Mouse (Mus musculus) liver, embryonic 11.5 days (tissue): Measurements from ENCODE around the gene Tns3. TPM values are rescaled to one million over a fixed set of nuclear protein-coding genes. Genes with fewer than 3 reads are reported as not detected.

ENCODE experiments used
- ATAC-seq: fragments of 200-750 bp; cut with Nextera tagmentation; replicated peaks from 2 replicates; pipeline ENCODE4 v1.8.0; 2017; ENCODE audit warnings: moderate number of reproducible peaks, mild to moderate bottlenecking, moderate TSS enrichment, moderate library complexity; ENCODE audit not compliant: low FRiP score
- DNase-seq: peaks from one replicate; pipeline ENCODE4 v3.0.0-alpha.2; 2017; ENCODE audit warnings: low spot score
- H3K27ac ChIP-seq: fragments of 300-500 bp; sonication (generic); 2 replicates; pipeline ENCODE4 v1.5.1; 2014; ENCODE audit warnings: mild to moderate bottlenecking, low read depth, low read length, control low read depth
- H3K27me3 ChIP-seq: fragments of 300-500 bp; sonication (generic); replicated peaks from 2 replicates; pipeline ENCODE4 v1.6.1; 2014; ENCODE audit warnings: low read length, mixed read lengths; ENCODE audit not compliant: control insufficient read depth, insufficient read depth
- H3K36me3 ChIP-seq: fragments of 300-500 bp; sonication (generic); 2 replicates; pipeline ENCODE4 v1.6.1; 2014; ENCODE audit warnings: mild to moderate bottlenecking, low read length, moderate library complexity, mixed read lengths; ENCODE audit not compliant: control insufficient read depth, insufficient read depth
- H3K4me1 ChIP-seq: fragments of 300-500 bp; sonication (generic); replicated peaks from 2 replicates; pipeline ENCODE4 v1.6.1; 2014; ENCODE audit warnings: low read length, mixed read lengths; ENCODE audit not compliant: control insufficient read depth, insufficient read depth
- H3K4me2 ChIP-seq: fragments of 300-500 bp; sonication (generic); 2 replicates; pipeline ENCODE4 v1.6.1; 2014; ENCODE audit warnings: mild to moderate bottlenecking, control low read depth, moderate library complexity
- H3K4me3 ChIP-seq: fragments of 300-500 bp; sonication (generic); 2 replicates; pipeline ENCODE4 v1.5.1; 2014; ENCODE audit warnings: low read depth, low read length, control low read depth
- H3K9ac ChIP-seq: fragments of 300-500 bp; sonication (generic); 2 replicates; pipeline ENCODE4 v1.6.1; 2014; ENCODE audit warnings: low read depth, low read length, control low read depth
- H3K9me3 ChIP-seq: fragments of 300-500 bp; sonication (generic); 2 replicates; pipeline ENCODE4 v1.6.1; 2016; ENCODE audit warnings: low read length, inconsistent platforms, mixed read lengths; ENCODE audit not compliant: control insufficient read depth
- WGBS: fragments of 180-500 bp; shearing (Covaris S2); extraction: QIAGEN DNeasy Blood & Tissue Kit; methylation state at CpG from one replicate; pipeline ENCODE4 v1.1.7; 2014; 5-methylcytosine and 5-hydroxymethylcytosine counted together
- polyA plus RNA-seq: library from polyadenylated mRNA; unstranded; fragments of >200 nt; fragmentation: Nextera tagmentation; extraction: Ambion mirVana; gene quantifications from 2 replicates; pipeline ENCODE4 v1.2.1, GENCODE M21; 2014

Tns3 gene
- polyA plus RNA-seq, 1 experiment from 2014 or later: 9.8 TPM

- ATAC-seq (no peak), DNase-seq (no peak)
- Histone ChIP-seq H3K4me3 (no peak overlapping the region), H3K27me3 (no peaks in the 10 kb centered on the region), H3K9ac (no peak overlapping the region), H3K4me1 (0 out of 2 replicates have a peak, but pooled peaks cover 2% of the 10 kb centered on the region), H3K27ac (no peak overlapping the region), H3K9me3 (no peaks in the 10 kb centered on the region), H3K4me2 (no peak overlapping the region), H3K36me3 (no peaks in the 10 kb centered on the region)
- 81% methylated on average over 3 of the region's 3 CpGs for WGBS
Observed at GRCm38 (mm10) chr11:8645609-8646008, 18.7 kb downstream of the Tns3 start.

GRCm38 (mm10) chr11:8644272-8644671, 20.1 kb downstream of the Tns3 start:
- H3K4me1 ChIP-seq: 0 out of 2 replicates have a peak, but pooled peaks cover 2% of the 10 kb centered on the region
- no peak overlapping the region for H3K27ac ChIP-seq
- H3K36me3 ChIP-seq: no peaks in the 10 kb centered on the region
- no peaks in the 10 kb centered on the region for H3K27me3 ChIP-seq
- no peaks in the 10 kb centered on the region for H3K9me3 ChIP-seq
- DNase-seq (no peak), ATAC-seq (no peak)
- no peak overlapping the region for H3K4me3 ChIP-seq
- 78% methylated on average over 2 of the region's 2 CpGs for WGBS
- no peak overlapping the region for H3K4me2 ChIP-seq
- no peak overlapping the region for H3K9ac ChIP-seq

GRCm38 (mm10) chr11:8641634-8642277, 22.6 kb downstream of the Tns3 start:
- Histone ChIP-seq H3K4me2 (no peak overlapping the region), H3K36me3 (no peaks in the 10 kb centered on the region), H3K4me3 (no peak overlapping the region), H3K4me1 (peaks cover 25% of the 10 kb centered on the region), H3K27ac (no peak overlapping the region), H3K27me3 (no peaks in the 10 kb centered on the region), H3K9me3 (no peaks in the 10 kb centered on the region), H3K9ac (no peak overlapping the region)
- DNase-seq (no peak), ATAC-seq (no peak)
- 39% methylated on average over 10 of the region's 10 CpGs for WGBS

- no peak overlapping the region for H3K4me2 ChIP-seq
- H3K36me3 ChIP-seq: no peaks in the 10 kb centered on the region
- H3K27ac ChIP-seq: no peak overlapping the region
- no peaks in the 10 kb centered on the region for H3K27me3 ChIP-seq
- DNase-seq (no peak), ATAC-seq (no peak)
- H3K9me3 ChIP-seq: no peaks in the 10 kb centered on the region
- peaks cover 35% of the 10 kb centered on the region for H3K4me1 ChIP-seq
- H3K4me3 ChIP-seq: no peak overlapping the region
- WGBS: 91% methylated on average over 16 of the region's 16 CpGs
- no peak overlapping the region for H3K9ac ChIP-seq
Observed at GRCm38 (mm10) chr11:8639726-8640125, 24.6 kb downstream of the Tns3 start.

GRCm38 (mm10) chr11:8639007-8639718, 25.2 kb downstream of the Tns3 start:
- Histone ChIP-seq H3K27me3 (no peaks in the 10 kb centered on the region), H3K36me3 (no peaks in the 10 kb centered on the region), H3K4me3 (no peak overlapping the region), H3K9me3 (no peaks in the 10 kb centered on the region), H3K27ac (no peak overlapping the region), H3K4me2 (no peak overlapping the region), H3K9ac (no peak overlapping the region), H3K4me1 (peaks cover 41% of the 10 kb centered on the region)
- 59% methylated on average over 6 of the region's 6 CpGs for WGBS
- DNase-seq (no peak), ATAC-seq (no peak)

- Histone ChIP-seq H3K4me1 (peaks cover 42% of the 10 kb centered on the region), H3K4me3 (no peak overlapping the region), H3K9me3 (no peaks in the 10 kb centered on the region), H3K27ac (no peak overlapping the region), H3K27me3 (no peaks in the 10 kb centered on the region), H3K4me2 (peak overlapping the region; percentile 29), H3K9ac (no peak overlapping the region), H3K36me3 (no peaks in the 10 kb centered on the region)
- no peak for DNase-seq
- peak; percentile 45 for ATAC-seq
- 46% methylated on average over 10 of the region's 10 CpGs for WGBS
Observed at GRCm38 (mm10) chr11:8637469-8638447, 26.6 kb downstream of the Tns3 start.

GRCm38 (mm10) chr11:8636680-8637079, 27.7 kb downstream of the Tns3 start:
- ATAC-seq (no peak), DNase-seq (no peak)
- Histone ChIP-seq H3K27me3 (no peaks in the 10 kb centered on the region), H3K4me3 (no peak overlapping the region), H3K9ac (no peak overlapping the region), H3K36me3 (no peaks in the 10 kb centered on the region), H3K4me1 (peaks cover 40% of the 10 kb centered on the region), H3K9me3 (no peaks in the 10 kb centered on the region), H3K4me2 (no peak overlapping the region), H3K27ac (no peak overlapping the region)
- WGBS: 71% methylated on average over 1 of the region's 1 CpGs

GRCm38 (mm10) chr11:8635778-8636177, 28.6 kb downstream of the Tns3 start:
- no peak overlapping the region; the same call in 1 of the 2 replicates for H3K27ac ChIP-seq
- WGBS: 71% methylated on average over 3 of the region's 3 CpGs
- 0 out of 2 replicates have a peak, but pooled peaks have one; percentile 30 for ATAC-seq
- H3K36me3 ChIP-seq: no peaks in the 10 kb centered on the region
- no peaks in the 10 kb centered on the region for H3K9me3 ChIP-seq
- no peak for DNase-seq
- H3K27me3 ChIP-seq: no peaks in the 10 kb centered on the region
- no peak overlapping the region for H3K9ac ChIP-seq
- peaks cover 40% of the 10 kb centered on the region for H3K4me1 ChIP-seq
- H3K4me3 ChIP-seq: no peak overlapping the region
- H3K4me2 ChIP-seq: no peak overlapping the region
